Mouse (Mus musculus) right cerebral cortex, postnatal 14 days (tissue): ENCODE results near the gene Olfr1252.

Experiments used
- DNase-seq: peaks from one replicate; pipeline ENCODE4 v3.0.0; 2022

The Olfr1252 gene

DNA sequence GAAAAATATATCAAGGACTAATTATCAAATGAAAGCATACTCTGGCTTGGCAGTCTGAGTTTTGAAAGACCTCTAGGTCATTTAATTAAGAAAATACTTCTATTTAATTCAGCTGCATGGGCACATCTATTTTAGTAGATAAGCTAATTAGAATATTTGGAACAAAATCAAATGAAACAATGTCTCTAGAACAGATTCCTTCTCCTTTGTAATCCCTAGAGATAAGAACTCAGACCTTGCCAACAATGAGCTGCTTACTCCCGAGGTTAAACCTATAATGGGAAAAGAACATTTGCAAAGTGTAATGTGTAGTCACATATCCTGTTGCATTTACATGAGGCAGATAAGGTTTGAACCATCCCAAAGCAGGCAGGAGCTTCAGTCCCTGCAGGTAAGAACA, at the start of gene Olfr1252:
Gene Olfr1252 (minus strand): TSS at position 101 of the 400 bp plus-strand sequence.
- DNase-seq, result no peak

- no peak for DNase-seq
Observed at GRCm38 (mm10) chr2:89756990-89757389, 32.2 kb upstream of the Olfr1252 start, which contains the start of gene Olfr1253. TSS of gene Olfr1253 (minus strand) at chr2:89757090.

DNA sequence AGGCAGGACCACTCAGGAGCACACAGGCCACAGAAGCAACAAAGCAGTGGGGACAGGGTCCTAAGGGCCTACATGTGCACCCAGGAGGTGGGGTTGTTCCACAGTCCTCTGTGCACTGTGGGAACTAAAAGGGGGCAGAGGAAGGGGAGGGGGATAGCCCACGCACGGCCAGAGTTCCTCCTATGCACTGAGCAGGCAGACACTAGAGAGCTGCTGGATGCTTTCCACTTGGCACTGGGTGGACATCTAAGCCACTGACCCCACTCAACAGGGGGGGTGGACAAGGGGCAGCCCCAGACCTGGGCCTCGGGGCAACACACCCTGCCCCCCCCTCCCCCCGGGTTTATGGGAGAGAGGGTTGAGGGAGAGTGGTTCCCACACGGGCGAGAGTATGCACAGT, 32.8 kb downstream of the Olfr1252 start:
- DNase-seq, result no peak

DNA sequence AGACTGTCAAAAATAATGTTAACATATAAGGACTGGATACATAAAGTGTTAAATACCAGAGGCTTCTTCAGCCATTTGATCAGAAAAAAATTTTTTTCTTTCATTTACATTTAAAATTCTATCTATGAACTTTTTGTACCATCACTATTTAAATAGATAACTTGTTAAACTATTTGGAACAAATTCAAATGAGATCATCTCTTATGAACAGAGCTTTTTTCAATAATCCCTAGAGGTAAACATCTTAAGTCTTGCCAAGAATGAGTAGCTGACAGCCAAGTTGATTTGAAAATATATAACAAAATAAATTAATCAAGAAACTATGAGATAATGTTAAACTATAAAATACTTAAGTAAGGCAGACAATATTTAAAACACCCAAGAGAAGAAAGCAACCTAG, 53.0 kb downstream of the Olfr1252 start, which contains the start of gene Olfr1251:
Gene Olfr1251 (minus strand): TSS at position 101 of the 400 bp plus-strand sequence.
- DNase-seq, result no peak
